Comparison of ENCODE assay signal across 17 mouse cellular contexts in the genomic region with DNA sequence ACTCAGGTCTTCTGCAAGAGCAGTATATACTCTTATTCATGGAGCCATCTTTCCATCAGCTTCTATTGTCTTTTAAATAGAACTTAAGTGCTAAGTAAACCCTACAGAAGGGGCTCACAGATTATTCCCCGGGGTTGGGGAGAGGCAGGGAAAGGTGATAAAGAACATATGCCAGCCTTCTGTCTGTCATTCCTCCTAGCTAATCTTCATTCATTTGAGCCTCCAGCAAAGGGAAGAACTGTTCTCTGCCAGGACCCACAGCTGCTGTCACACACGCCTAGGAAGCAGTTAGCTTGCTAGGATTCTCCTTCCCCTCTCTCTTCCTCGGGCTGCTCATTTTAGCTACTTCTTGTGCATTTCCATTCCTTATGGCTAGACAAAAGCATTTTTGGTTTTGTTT.
DNase-seq lines count a peak whose midpoint lies in the region; ATAC-seq and TF ChIP-seq lines count a peak whose summit lies in the region.
"Had no signal": no experiment of that assay in that cellular context is flagged by ENCODE, and none has a peak within 500 bp of the region (broad histone marks: within the 10 kb centered on the region; RNA-seq: fewer than 3 reads in every experiment).

No protein-coding gene starts in this region.

- no peak overlapping the region for H3K4me3 ChIP-seq in heart, embryonic 12.5 days
- H3K4me3 ChIP-seq in heart, adult 2 months, result no peak overlapping the region
- no peak overlapping the region for H3K4me3 ChIP-seq in lung, embryonic 16.5 days (ENCODE audit: low read length)
- no peak overlapping the region for H3K4me3 ChIP-seq in forebrain, embryonic 15.5 days
- no peak overlapping the region for H3K4me3 ChIP-seq in midbrain, postnatal 0 days (ENCODE audit: low read depth, low read length)
- no peak overlapping the region for H3K4me3 ChIP-seq in left cerebral cortex, adult 2 months
- H3K4me3 ChIP-seq: erythroblast, embryonic 14.5 days; gastrocnemius, adult 2 months had no signal

- ATAC-seq in heart, embryonic 12.5 days (ENCODE audit: insufficient number of reproducible peaks, low FRiP score), result no peak
- ATAC-seq in lung, embryonic 16.5 days (ENCODE audit: low read depth), result peak; percentile 73
- ATAC-seq in forebrain, embryonic 15.5 days (replicated peaks), result peak; percentile 93
- ATAC-seq in midbrain, postnatal 0 days (ENCODE audit: low FRiP score), result no peak
- ATAC-seq: intestine, embryonic 16.5 days had no signal

- no peak for TF ChIP-seq POLR2A in heart, adult 2 months (IDR thresholded peaks at IDR 0.05; ENCODE audit: insufficient read depth, low read depth, low read length)

- no peak for DNase-seq in heart, adult 2 months
- DNase-seq in lung, postnatal 36 days, result no peak
- DNase-seq in midbrain, postnatal 0 days (ENCODE audit: low spot score), result peak; percentile 25
- no peak for DNase-seq in retina, postnatal 1 day
- DNase-seq in left cerebral cortex, adult 2 months (ENCODE audit: extremely low spot score in 1 of 2, low spot score in 2 of 2), result no peak
- DNase-seq: adrenal gland, adult 2 months; gastrocnemius, adult 2 months; heart, postnatal 10 days; kidney, postnatal 10 days; left cerebral cortex, postnatal 4 days; right cerebral cortex, adult 18-20 months had no signal

- H3K4me1 ChIP-seq in heart, embryonic 12.5 days (replicated peaks), result peaks cover 13% of the 10 kb centered on the region
- H3K4me1 ChIP-seq in heart, adult 2 months (ENCODE audit: control insufficient read depth, insufficient read depth, low read length), result no peaks in the 10 kb centered on the region
- H3K4me1 ChIP-seq in lung, embryonic 16.5 days (replicated peaks; ENCODE audit: control insufficient read depth, insufficient read depth, low read length), result peaks cover 3% of the 10 kb centered on the region; the same call in 1 of the 2 replicates
- H3K4me1 ChIP-seq in forebrain, embryonic 15.5 days, result peaks cover 15% of the 10 kb centered on the region
- no peaks in the 10 kb centered on the region for H3K4me1 ChIP-seq in midbrain, postnatal 0 days (ENCODE audit: insufficient read depth, low read length)

- H3K27ac ChIP-seq in heart, embryonic 12.5 days (ENCODE audit: poor library complexity, severe bottlenecking), result peak overlapping the region; percentile 65; the same call in 1 of the 2 replicates
- H3K27ac ChIP-seq in heart, adult 2 months, result no peak overlapping the region
- H3K27ac ChIP-seq in lung, embryonic 16.5 days (ENCODE audit: low read length), result peak overlapping the region; percentile 61
- H3K27ac ChIP-seq in forebrain, embryonic 15.5 days (replicated peaks), result peak overlapping the region; percentile 71
- no peak overlapping the region for H3K27ac ChIP-seq in midbrain, postnatal 0 days (ENCODE audit: low read depth, low read length)
- no peak overlapping the region; the same call in 1 of the 2 replicates for H3K27ac ChIP-seq in left cerebral cortex, adult 2 months
- H3K27ac ChIP-seq: gastrocnemius, adult 2 months; liver, embryonic 14.5 days had no signal

- no peaks in the 10 kb centered on the region for H3K9me3 ChIP-seq in heart, embryonic 12.5 days (replicated peaks)
- no peaks in the 10 kb centered on the region for H3K9me3 ChIP-seq in lung, embryonic 16.5 days (ENCODE audit: control insufficient read depth, low read length)
- H3K9me3 ChIP-seq in forebrain, embryonic 15.5 days, result no peaks in the 10 kb centered on the region
- H3K9me3 ChIP-seq in midbrain, postnatal 0 days (ENCODE audit: low read length), result no peaks in the 10 kb centered on the region

- WGBS in heart, embryonic 12.5 days, result 12% methylated on average over 3 of the region's 3 CpGs
- 31% methylated on average over 3 of the region's 3 CpGs for WGBS in heart, adult 2 months
- 39% methylated on average over 3 of the region's 3 CpGs for WGBS in lung, embryonic 16.5 days
- 20% methylated on average over 3 of the region's 3 CpGs for WGBS in forebrain, embryonic 15.5 days
- 41% methylated on average over 3 of the region's 3 CpGs for WGBS in midbrain, postnatal 0 days

- TF ChIP-seq EP300 in heart, adult 2 months (IDR thresholded peaks at IDR 0.05; ENCODE audit: insufficient read depth, low read depth, low read length), result no peak

- H3K27me3 ChIP-seq in heart, embryonic 12.5 days (replicated peaks), result no peaks in the 10 kb centered on the region
- H3K27me3 ChIP-seq in heart, adult 2 months (ENCODE audit: control insufficient read depth, insufficient read depth, low read length), result no peaks in the 10 kb centered on the region
- H3K27me3 ChIP-seq in lung, embryonic 16.5 days (ENCODE audit: control insufficient read depth, insufficient read depth, low read depth, low read length), result no peaks in the 10 kb centered on the region
- H3K27me3 ChIP-seq in forebrain, embryonic 15.5 days, result no peaks in the 10 kb centered on the region
- H3K27me3 ChIP-seq in midbrain, postnatal 0 days (ENCODE audit: insufficient read depth, low read length), result no peaks in the 10 kb centered on the region

- H3K36me3 ChIP-seq in heart, embryonic 12.5 days, result no peaks in the 10 kb centered on the region
- no peaks in the 10 kb centered on the region for H3K36me3 ChIP-seq in heart, adult 2 months (ENCODE audit: control insufficient read depth, insufficient read depth, low read length)
- no peaks in the 10 kb centered on the region for H3K36me3 ChIP-seq in lung, embryonic 16.5 days (ENCODE audit: control insufficient read depth, insufficient read depth, low read length)
- no peaks in the 10 kb centered on the region for H3K36me3 ChIP-seq in forebrain, embryonic 15.5 days
- H3K36me3 ChIP-seq in midbrain, postnatal 0 days (ENCODE audit: insufficient read depth, low read length), result no peaks in the 10 kb centered on the region

- intact Hi-C loops in heart, adult 2 months (cut with DNase I), result no loop called here
- intact Hi-C loops in left cerebral cortex, adult 2 months (cut with DNase I), result no loop called here

- no peak for TF ChIP-seq CTCF in heart, adult 2 months (IDR thresholded peaks at IDR 0.05)
- no peak for TF ChIP-seq CTCF in midbrain, postnatal 0 days (IDR thresholded peaks at IDR 0.05)
- TF ChIP-seq CTCF in left cerebral cortex, adult 2 months (IDR thresholded peaks at IDR 0.05), result no peak

- H3K79me2 ChIP-seq in heart, adult 2 months (replicated peaks; ENCODE audit: control insufficient read depth, insufficient read depth, low read length), result no peaks in the 10 kb centered on the region

- no peak overlapping the region for H3K4me2 ChIP-seq in heart, embryonic 12.5 days
- H3K4me2 ChIP-seq in lung, embryonic 16.5 days (ENCODE audit: low read depth, low read length), result no peak overlapping the region
- H3K4me2 ChIP-seq in forebrain, embryonic 15.5 days (replicated peaks), result no peak overlapping the region
- H3K4me2 ChIP-seq in midbrain, postnatal 0 days (ENCODE audit: low read depth, low read length, poor library complexity, severe bottlenecking), result no peak overlapping the region

- H3K9ac ChIP-seq in heart, embryonic 12.5 days, result no peak overlapping the region
- H3K9ac ChIP-seq in heart, adult 2 months (ENCODE audit: low read depth, low read length), result no peak overlapping the region
- H3K9ac ChIP-seq in lung, embryonic 16.5 days (ENCODE audit: low read length), result no peak overlapping the region
- no peak overlapping the region for H3K9ac ChIP-seq in forebrain, embryonic 15.5 days (replicated peaks)
- H3K9ac ChIP-seq in midbrain, postnatal 0 days (replicated peaks; ENCODE audit: low read length, poor library complexity, severe bottlenecking), result no peak overlapping the region
- H3K9ac ChIP-seq: liver, embryonic 14.5 days had no signal

Comparison
In these comparisons a context has a peak if more than half of its experiments do, and no peak if none do; other contexts are left out.
1. H3K27ac ChIP-seq: peak in heart, embryonic 12.5 days (single experiment), lung, embryonic 16.5 days (single experiment) and forebrain, embryonic 15.5 days (single experiment); none in heart, adult 2 months (single experiment), midbrain, postnatal 0 days (single experiment) and left cerebral cortex, adult 2 months (single experiment).
2. ATAC-seq: peak in lung, embryonic 16.5 days (single experiment) and forebrain, embryonic 15.5 days (single experiment); none in heart, embryonic 12.5 days (single experiment) and midbrain, postnatal 0 days (single experiment).